Mouse (Mus musculus) kidney, adult 18-20 months (tissue): ENCODE results near the gene Trib3.
"Not testable (repeated sequence)": the region's sequence is repeated elsewhere in the genome, so short reads cannot be mapped to it uniquely, and the experiment has no call there.

Source experiments
- DNase-seq: peaks from one replicate; pipeline ENCODE4 v3.0.0; 2021

The Trib3 gene

DNA sequence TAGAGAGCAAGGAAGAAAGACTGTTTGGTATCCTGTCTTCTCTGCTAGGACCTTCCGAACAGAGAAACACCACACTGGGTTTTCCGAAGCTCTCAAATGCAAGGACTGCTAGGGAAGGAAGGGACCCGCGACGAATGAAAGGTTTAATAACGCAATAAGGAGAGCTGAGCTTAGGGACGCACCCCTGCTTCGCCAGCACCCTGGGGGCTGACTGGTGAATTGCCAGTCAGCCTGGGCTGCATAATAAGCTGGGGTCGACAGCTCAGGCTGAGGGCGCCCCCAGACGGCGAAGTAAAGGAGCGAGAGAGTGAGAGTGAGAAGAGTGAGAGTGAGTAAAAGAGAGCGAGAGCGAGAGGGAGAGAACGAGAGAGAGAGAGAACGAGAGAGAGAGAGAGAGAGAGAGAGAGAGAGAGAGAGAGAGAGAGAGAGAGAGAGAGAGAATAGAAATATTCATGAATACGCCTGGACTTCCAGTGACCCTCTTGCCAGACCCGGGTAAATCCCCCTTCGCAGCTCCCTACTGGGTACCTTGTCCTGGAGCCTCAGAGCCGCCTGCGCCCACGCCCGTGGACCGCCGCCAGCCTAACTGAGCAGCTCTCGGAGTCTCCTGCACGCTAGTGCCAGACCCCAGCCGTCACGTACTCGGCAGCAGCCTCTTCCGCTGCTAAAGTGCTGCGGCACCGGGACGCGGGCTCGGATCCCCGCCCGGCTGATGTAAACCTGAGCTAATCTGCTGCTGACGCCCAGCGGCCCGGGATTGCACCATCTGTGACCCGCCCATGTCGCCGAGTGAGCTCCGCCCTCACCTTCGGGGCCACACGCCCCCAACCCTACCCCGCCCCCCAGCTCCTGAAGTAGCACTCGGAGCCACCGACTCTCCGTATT, at the start of gene Trib3:
Trib3 (minus strand) TSS at position 704 of the 885 bp plus-strand sequence.
- peak; percentile 74 for DNase-seq

DNA sequence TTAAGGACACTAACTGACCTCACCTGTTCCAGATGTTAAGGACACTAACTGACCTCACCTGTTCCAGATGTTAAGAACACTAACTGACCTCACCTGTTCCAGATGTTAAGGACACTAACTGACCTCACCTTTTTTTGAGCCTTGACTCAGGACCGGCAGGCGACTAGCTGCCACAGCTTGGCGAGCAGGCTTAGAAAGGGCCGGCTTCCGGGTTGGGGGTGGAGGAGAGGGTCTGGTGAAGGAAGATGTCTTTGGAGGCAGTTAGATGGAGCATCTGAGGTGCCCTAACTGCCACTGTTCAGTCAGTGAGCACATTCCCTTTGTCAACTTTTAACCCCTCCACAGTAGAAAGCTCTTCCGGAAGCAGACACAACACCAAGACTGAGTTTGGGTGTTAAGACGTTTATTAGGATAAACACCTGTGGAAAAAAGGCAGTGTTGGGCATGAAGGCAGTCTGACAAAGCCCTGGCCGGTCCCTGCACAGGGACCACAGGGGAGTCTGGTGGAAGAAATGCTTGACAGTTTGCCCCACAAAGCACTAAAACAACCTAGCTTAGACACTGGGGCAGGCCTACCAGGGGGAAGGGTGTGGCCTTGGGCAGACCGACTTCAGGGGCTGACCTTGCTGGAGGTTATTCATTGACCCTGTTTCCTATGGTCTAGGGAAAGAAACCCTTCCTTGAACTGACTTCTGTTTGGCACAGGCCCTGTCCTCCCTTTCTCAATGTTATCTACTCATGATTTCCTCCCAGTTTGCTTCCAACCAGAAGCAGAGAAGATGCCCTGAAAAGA, 49.6 kb upstream of the Trib3 start:
- no peak for DNase-seq

- DNase-seq = peak; percentile 50
Observed at GRCm38 (mm10) chr2:152392786-152393185, 49.0 kb upstream of the Trib3 start.

DNA sequence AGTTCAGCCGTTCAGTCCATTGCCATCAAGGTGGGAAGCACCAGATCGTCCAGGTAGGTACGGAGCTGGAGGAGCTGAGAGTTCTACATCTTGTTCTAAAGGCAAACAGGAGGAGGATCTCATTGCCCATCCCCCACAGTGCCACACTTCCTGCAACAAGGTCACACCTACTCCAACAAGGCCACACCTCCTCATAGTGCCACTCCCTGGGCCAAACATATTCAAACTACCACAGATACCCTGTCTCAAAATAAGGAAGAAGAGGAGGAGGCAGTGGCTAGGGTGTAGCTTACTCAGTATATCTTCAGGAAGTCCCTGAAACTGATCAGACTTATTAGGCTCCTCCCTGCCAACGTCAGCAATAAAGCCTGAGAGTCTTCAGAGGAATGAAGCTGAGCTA, 40.4 kb upstream of the Trib3 start:
- DNase-seq = no peak

DNA sequence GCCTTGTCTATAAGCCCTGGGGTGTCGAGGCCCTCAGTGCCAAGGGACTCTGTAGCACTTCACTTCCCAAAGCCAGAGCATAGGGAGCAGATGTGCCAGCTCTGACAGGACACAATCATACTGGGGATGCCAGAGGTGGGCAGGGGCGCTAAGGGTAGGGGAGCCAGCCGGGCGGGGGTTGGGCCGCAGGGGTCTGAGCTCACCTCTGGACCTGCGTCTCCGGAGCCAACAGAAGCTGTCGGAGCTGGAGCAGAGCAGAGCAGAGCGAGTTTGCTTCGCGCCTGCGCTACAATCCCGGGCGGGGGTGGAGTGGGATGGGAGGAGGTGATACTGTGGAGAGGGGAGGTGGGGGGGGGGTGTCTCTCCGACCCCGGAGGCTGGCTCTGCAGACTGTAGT, 32.5 kb upstream of the Trib3 start, which contains the start of gene Nrsn2:
Nrsn2 (minus strand) TSS at position 294 of the 397 bp plus-strand sequence.
- no peak for DNase-seq

DNA sequence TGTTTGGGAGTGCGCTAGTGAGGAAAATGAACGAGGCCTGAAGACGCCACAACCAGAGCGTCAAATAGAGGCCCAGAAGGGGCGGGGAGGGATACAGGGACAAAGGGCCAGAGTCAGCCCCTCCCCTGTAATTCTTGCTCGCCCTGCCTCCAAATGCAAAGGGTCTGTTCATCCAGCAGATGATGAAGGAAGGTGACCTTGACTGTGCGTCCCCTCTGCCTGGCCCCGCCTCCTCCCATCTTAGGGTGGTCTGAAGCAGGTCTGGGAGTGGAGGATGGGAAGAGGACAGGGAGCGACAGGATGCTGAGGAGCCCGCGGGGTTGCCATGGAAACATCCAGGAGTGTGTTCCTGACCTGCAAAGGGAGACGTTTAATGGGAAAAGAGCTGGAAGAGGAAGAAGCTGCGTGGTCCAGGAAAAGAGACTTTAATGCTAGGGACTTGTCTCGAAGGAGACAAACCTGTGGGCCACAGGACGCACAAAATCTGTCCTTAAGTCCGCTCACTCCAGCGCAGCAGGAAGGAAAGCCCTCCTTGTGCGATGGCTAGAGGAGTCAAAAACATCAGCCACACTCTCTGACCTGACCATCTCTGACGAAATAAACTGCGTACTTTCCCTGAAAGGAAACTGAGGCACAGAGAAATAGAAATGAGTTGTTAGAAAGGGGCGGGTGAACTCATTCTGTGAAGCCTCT, 32.0 kb upstream of the Trib3 start:
- DNase-seq = no peak

DNA sequence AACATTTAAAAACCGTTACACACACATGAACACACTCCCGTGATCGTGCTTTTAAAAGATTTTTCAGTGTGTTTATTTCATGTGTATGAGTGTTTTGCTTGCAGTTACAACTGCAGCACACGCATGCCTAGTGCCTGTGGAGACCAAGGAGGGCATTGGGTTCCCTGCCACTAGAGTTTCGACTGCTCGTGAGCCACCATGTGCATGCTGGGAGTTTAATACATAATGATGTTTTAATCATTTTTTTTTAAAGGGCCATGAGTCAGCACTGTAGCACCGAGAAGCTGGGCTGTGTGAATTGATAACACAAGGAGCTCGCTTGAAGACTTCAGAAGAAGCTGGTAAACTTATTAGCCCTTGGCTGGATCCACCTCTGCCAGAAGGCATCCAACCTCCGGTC, 29.7 kb upstream of the Trib3 start:
- DNase-seq = no peak

- no peak for DNase-seq
Observed at GRCm38 (mm10) chr2:152372661-152373060, 28.8 kb upstream of the Trib3 start.

GRCm38 (mm10) chr2:152372104-152372503, 28.3 kb upstream of the Trib3 start:
- no peak for DNase-seq

GRCm38 (mm10) chr2:152368532-152369140, 24.8 kb upstream of the Trib3 start:
- DNase-seq = peak; percentile 57

DNA sequence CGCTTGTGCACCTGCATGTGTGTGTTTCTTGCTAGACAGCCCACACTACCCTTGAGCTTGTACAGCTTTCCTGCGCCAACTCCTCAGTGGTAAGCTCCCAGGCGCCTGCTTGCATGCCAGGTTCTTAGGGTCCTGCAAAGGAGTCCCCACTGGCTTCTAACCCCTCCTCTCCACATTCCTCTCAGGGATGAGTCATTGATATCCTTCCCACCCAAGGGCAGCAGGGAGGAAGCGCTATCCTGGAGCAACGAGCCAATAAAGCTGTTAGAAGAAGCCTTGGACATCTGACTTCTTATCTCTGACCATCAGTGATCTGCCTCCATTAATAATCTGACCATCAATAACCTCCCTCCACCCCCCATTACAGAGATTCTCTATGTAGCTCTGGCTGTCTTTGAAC, 24.1 kb upstream of the Trib3 start:
- DNase-seq = no peak

GRCm38 (mm10) chr2:152363245-152364147, 19.7 kb upstream of the Trib3 start:
- DNase-seq = peak; percentile 84

DNA sequence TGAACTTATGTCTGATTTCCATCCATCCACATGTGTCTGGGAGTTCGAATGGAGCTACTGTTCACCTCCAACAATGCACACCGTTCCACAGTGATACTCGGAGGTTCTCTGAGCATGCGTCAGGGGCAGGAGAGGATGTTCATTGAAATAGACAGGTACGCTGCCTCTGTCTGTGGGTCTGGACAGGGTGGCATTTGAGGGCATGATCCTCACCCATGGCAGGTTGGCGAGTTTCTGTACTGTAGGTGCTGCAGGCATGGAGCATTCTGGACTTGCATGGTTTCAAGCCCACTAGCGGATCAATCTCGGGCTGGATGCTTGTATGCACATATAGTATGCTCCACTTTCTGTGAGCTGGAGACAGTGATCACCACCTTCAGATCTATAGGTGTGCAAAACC, 17.4 kb upstream of the Trib3 start:
- DNase-seq = no peak

DNA sequence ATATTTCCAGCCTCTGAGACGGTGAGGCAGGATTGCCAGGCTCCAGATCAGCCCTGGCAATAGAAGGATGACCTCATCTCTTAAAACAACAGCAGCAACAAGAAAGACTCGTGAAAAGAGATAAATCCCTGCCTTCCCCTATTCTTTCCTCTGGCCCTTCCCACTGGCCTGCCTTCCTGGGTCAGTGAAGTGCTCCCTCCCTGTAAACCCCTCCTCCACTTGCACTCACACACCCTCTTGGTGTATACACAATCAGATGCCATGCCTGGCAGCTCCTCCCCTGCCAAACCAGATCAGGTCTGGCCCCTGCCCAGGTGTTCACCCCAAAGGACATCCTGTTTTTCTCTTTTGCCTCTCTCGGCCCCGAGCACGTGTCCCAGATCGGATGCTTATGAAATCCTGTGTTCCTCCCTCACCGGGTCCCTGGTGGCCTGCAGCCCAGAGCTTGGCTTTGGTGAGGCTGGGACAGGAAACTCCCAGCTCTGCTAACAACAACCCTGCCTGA, 16.5 kb upstream of the Trib3 start:
- DNase-seq = peak; percentile 69

- peak; percentile 24 for DNase-seq
Observed at GRCm38 (mm10) chr2:152359616-152360015, 15.8 kb upstream of the Trib3 start.

GRCm38 (mm10) chr2:152358977-152359376, 15.1 kb upstream of the Trib3 start:
- not testable (repeated sequence) for DNase-seq

DNA sequence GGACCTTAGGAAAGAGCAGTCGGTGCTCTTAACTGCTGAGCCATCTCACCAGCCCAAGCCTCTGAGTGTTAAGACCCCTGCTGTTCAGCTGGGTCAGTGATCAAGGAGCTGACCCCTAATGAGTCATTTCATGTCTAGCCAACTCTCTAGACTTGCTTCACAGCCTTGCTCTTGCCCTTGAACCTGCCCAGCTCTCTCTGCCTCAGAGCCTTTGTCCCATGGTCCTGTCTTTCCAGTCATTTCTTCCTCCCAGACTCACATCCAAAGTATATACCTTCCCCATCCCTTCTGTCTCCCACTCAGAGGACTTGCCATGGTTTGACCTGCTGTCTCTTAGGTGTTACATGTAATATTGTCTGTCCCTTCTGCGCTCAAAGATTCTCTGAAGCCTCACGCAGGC, 13.4 kb upstream of the Trib3 start:
- DNase-seq = no peak

GRCm38 (mm10) chr2:152349842-152350540, 6.2 kb upstream of the Trib3 start:
- DNase-seq = peak; percentile 57

GRCm38 (mm10) chr2:152349205-152349604, 5.4 kb upstream of the Trib3 start:
- DNase-seq = no peak

DNA sequence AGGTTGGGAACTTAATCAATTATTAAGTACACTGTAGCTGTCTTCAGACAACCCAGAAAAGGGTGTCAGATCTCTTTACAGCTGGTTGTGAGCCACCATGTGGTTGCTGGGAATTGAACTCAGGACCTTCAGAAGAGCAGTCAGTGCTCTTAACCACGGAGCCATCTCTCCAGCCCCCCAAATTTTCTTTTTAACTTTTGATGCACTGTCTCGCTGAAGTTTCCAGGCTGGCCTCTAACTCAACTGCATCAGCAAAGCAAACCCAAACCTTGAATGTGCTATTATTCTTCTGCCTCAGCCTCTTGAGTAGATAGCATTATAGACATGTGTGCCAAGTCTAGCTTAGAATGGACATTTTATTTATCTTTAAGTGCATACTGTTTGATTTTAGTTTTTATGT, 3.9 kb upstream of the Trib3 start:
- no peak for DNase-seq
